Comparison of ENCODE assay signal across 7 mouse cellular contexts in the genomic region with DNA sequence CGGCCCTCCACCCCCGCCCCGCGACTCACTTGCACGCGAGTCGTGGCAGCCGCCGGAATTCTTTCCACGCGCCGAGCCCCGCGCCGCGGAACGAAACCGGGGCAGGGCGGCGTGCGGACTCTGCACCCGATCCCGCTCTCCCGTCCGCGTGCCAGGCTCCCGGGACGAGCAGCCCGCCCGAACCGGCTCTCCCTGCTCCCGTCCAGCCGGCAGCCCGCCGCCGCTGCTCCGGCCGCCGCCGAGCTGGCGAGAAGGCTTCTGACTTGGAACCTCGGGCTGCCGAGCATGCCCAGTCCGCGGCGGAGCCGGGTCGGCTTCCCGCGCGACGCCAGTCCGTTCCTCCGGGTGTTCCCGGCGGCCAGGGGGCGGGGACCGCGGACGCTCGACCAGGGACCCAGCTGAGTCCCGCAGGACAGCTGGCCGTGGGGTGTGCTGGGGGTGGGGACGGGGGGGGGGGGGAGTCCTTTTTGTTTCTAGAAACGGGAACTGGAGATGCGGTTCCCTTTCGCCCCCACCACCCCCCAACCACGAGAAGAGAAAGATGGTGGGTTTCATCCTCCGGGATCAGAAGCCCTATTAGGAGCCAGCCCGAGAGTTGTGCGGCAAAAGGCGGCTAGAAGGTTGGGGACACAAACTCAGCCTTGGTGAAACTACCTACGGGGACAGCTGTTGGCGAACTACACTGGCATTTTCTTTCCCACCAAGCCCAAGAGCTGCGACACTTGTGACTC. TPM values are rescaled to one million over a fixed set of nuclear protein-coding genes. Genes with fewer than 3 reads are reported as not detected.
DNase-seq lines count a peak whose midpoint lies in the region; ATAC-seq and TF ChIP-seq lines count a peak whose summit lies in the region.

No protein-coding gene starts in this region.

- ATAC-seq in limb, embryonic 14.5 days (ENCODE audit: low FRiP score, low read depth), result peak; percentile 85
- ATAC-seq in midbrain, embryonic 16.5 days, result peak; percentile 93

- peak overlapping the region; percentile 64 for H3K4me2 ChIP-seq in limb, embryonic 14.5 days (replicated peaks; ENCODE audit: low read depth, low read length, severe bottlenecking)
- H3K4me2 ChIP-seq in midbrain, embryonic 16.5 days (ENCODE audit: low read length), result peak overlapping the region; percentile 84

- no peak for TF ChIP-seq POLR2A in kidney, adult 2 months (IDR thresholded peaks at IDR 0.05; ENCODE audit: low read depth, low read length)
- 0 out of 2 replicates have a peak, but pooled peaks have one; percentile 51 for TF ChIP-seq POLR2A in limb, embryonic 14.5 days (IDR thresholded peaks at IDR 0.05; ENCODE audit: borderline replicate concordance, extremely low read depth, insufficient read depth, insufficient read length)

- H3K9me3 ChIP-seq in embryonic facial prominence, embryonic 10.5 days, result peaks cover 4% of the 10 kb centered on the region
- no peaks in the 10 kb centered on the region for H3K9me3 ChIP-seq in limb, embryonic 14.5 days (ENCODE audit: control insufficient read depth, low read length)
- 0 out of 2 replicates have a peak, but pooled peaks cover 3% of the 10 kb centered on the region for H3K9me3 ChIP-seq in midbrain, embryonic 16.5 days (replicated peaks; ENCODE audit: control insufficient read depth, low read length, poor library complexity, severe bottlenecking)

- TF ChIP-seq CTCF in kidney, adult 2 months (conservative IDR thresholded peaks at IDR 0.05; ENCODE audit: insufficient read depth, insufficient read length, low read depth, low read length), result no peak

- peak overlapping the region; percentile 96 for H3K27ac ChIP-seq in embryonic facial prominence, embryonic 10.5 days (replicated peaks)
- H3K27ac ChIP-seq in kidney, adult 2 months (ENCODE audit: insufficient read depth, low read depth, low read length), result peak overlapping the region; percentile 94
- H3K27ac ChIP-seq in limb, embryonic 14.5 days (replicated peaks; ENCODE audit: low read depth, low read length), result peak overlapping the region; percentile 90
- peak overlapping the region; percentile 99 for H3K27ac ChIP-seq in midbrain, embryonic 16.5 days (ENCODE audit: low read length)

- WGBS in embryonic facial prominence, embryonic 10.5 days, result under 1% methylated on average over 75 of the region's 75 CpGs
- under 1% methylated on average over 74 of the region's 75 CpGs for WGBS in kidney, adult 2 months
- under 1% methylated on average over 61 of the region's 75 CpGs for WGBS in limb, embryonic 14.5 days
- under 1% methylated on average over 66 of the region's 75 CpGs for WGBS in midbrain, embryonic 16.5 days

- DNase-seq in adrenal gland, postnatal 25 days, result peak; percentile 96
- DNase-seq in embryonic facial prominence, embryonic 10.5 days (ENCODE audit: low spot score), result peak; percentile 95
- DNase-seq in heart, adult 18-20 months, result peak; percentile 95 to 97
- DNase-seq in kidney, adult 2 months, result peak; percentile 97
- peak; percentile 90 for DNase-seq in limb, embryonic 14.5 days (ENCODE audit: low spot score)
- peak; percentile 74 to 86 for DNase-seq in spleen, postnatal 10 days (ENCODE audit: low spot score in 2 of 2)

- peaks cover 14% of the 10 kb centered on the region; the same call in 1 of the 2 replicates for H3K27me3 ChIP-seq in embryonic facial prominence, embryonic 10.5 days (replicated peaks; ENCODE audit: low read depth, poor library complexity, severe bottlenecking)
- H3K27me3 ChIP-seq in kidney, adult 2 months (replicated peaks; ENCODE audit: control insufficient read depth, insufficient read depth, low read length), result no peaks in the 10 kb centered on the region
- no peaks in the 10 kb centered on the region for H3K27me3 ChIP-seq in limb, embryonic 14.5 days (ENCODE audit: control insufficient read depth, insufficient read depth, low read length)
- no peaks in the 10 kb centered on the region for H3K27me3 ChIP-seq in midbrain, embryonic 16.5 days (ENCODE audit: control insufficient read depth, insufficient read depth, low read depth, low read length)

- H3K36me3 ChIP-seq in embryonic facial prominence, embryonic 10.5 days (replicated peaks), result peaks cover 9% of the 10 kb centered on the region
- H3K36me3 ChIP-seq in kidney, adult 2 months (ENCODE audit: control insufficient read depth, insufficient read depth, low read length), result no peaks in the 10 kb centered on the region
- no peaks in the 10 kb centered on the region for H3K36me3 ChIP-seq in limb, embryonic 14.5 days (ENCODE audit: control insufficient read depth, insufficient read depth, low read length)
- H3K36me3 ChIP-seq in midbrain, embryonic 16.5 days (ENCODE audit: control insufficient read depth, insufficient read depth, low read length), result no peaks in the 10 kb centered on the region

- peaks cover 29% of the 10 kb centered on the region for H3K4me1 ChIP-seq in embryonic facial prominence, embryonic 10.5 days
- H3K4me1 ChIP-seq in kidney, adult 2 months (ENCODE audit: control insufficient read depth, insufficient read depth, low read length), result peaks cover 10% of the 10 kb centered on the region; the same call in 1 of the 2 replicates
- H3K4me1 ChIP-seq in limb, embryonic 14.5 days (ENCODE audit: control insufficient read depth, insufficient read depth, low read length), result peaks cover 9% of the 10 kb centered on the region
- H3K4me1 ChIP-seq in midbrain, embryonic 16.5 days (ENCODE audit: control insufficient read depth, insufficient read depth, low read length), result peaks cover 15% of the 10 kb centered on the region

- peak overlapping the region; percentile 75 for H3K9ac ChIP-seq in limb, embryonic 14.5 days (ENCODE audit: low read depth, low read length, severe bottlenecking)
- peak overlapping the region; percentile 95 for H3K9ac ChIP-seq in midbrain, embryonic 16.5 days (ENCODE audit: low read depth, low read length)

- peak overlapping the region; percentile 87 for H3K4me3 ChIP-seq in embryonic facial prominence, embryonic 10.5 days
- H3K4me3 ChIP-seq in kidney, adult 2 months (ENCODE audit: insufficient read depth, low read depth, low read length), result peak overlapping the region; percentile 64
- H3K4me3 ChIP-seq in limb, embryonic 14.5 days (replicated peaks; ENCODE audit: low read length), result peak overlapping the region; percentile 75
- H3K4me3 ChIP-seq in midbrain, embryonic 16.5 days (ENCODE audit: low read depth, low read length), result peak overlapping the region; percentile 92

RNA-seq across cellular contexts. Expression of gene Sgms1, which starts 1.2 kb away (rescaled TPM):
- total RNA-seq in adrenal gland, postnatal 25 days (2021), result 87.0 and 93.2 TPM in 2 replicates
- 15.2 and 16.6 TPM in 2 replicates for polyA plus RNA-seq in embryonic facial prominence, embryonic 10.5 days (2016; fragmentation: Nextera tagmentation; extraction: Ambion mirVana)
- 10 to 100 TPM; 55.3 to 63.9 TPM for total RNA-seq in heart, adult 18-20 months (2021)
- polyA plus RNA-seq in kidney, adult 2 months (2012; rRNA removed), result 40.7 and 47.7 TPM in 2 replicates
- polyA plus RNA-seq in limb, embryonic 14.5 days (2012; rRNA removed), result 20.4 and 20.8 TPM in 2 replicates
- 33.9 and 36.8 TPM in 2 replicates for polyA plus RNA-seq in limb, embryonic 14.5 days (2014; fragmentation: Nextera tagmentation; extraction: Ambion mirVana)
- 20.2 and 21.5 TPM in 2 replicates for polyA plus RNA-seq in midbrain, embryonic 16.5 days (2015; fragmentation: Nextera tagmentation; extraction: Ambion mirVana)

Comparison
In these comparisons a context has a peak if more than half of its experiments do, and no peak if none do; other contexts are left out.
1. Peak in every context shown above with its lines: DNase-seq, ATAC-seq, H3K4me3 ChIP-seq and H3K27ac ChIP-seq.